Mouse (Mus musculus) kidney, adult 9 months (tissue): ENCODE results near the gene Gm20388.
"Not testable (repeated sequence)": the region's sequence is repeated elsewhere in the genome, so short reads cannot be mapped to it uniquely, and the experiment has no call there.

Source experiments
- DNase-seq: peaks from one replicate; pipeline ENCODE4 v3.0.0; 2022

Gm20388 gene

GRCm38 (mm10) chr8:123482627-123483026 lies 3572.0 kb downstream of the Gm20388 start:
- no peak for DNase-seq

- no peak for DNase-seq
Measured at GRCm38 (mm10) chr8:123491280-123492075, 3580.8 kb downstream of the Gm20388 start.

- DNase-seq = no peak
Measured at GRCm38 (mm10) chr8:123492898-123493297, 3582.3 kb downstream of the Gm20388 start.

GRCm38 (mm10) chr8:123497699-123498098 lies 3587.1 kb downstream of the Gm20388 start:
- DNase-seq = no peak

GRCm38 (mm10) chr8:123498963-123499362 lies 3588.3 kb downstream of the Gm20388 start:
- no peak for DNase-seq

GRCm38 (mm10) chr8:123499556-123499955 lies 3588.9 kb downstream of the Gm20388 start:
- DNase-seq = no peak

GRCm38 (mm10) chr8:123502192-123502591 lies 3591.6 kb downstream of the Gm20388 start:
- DNase-seq = no peak

GRCm38 (mm10) chr8:123503801-123504467 lies 3593.3 kb downstream of the Gm20388 start:
- no peak for DNase-seq

- no peak for DNase-seq
Measured at GRCm38 (mm10) chr8:123504591-123505195, 3594.1 kb downstream of the Gm20388 start.

GRCm38 (mm10) chr8:123505267-123505666 lies 3594.6 kb downstream of the Gm20388 start:
- DNase-seq = no peak

- DNase-seq = no peak
Measured at GRCm38 (mm10) chr8:123505695-123506094, 3595.1 kb downstream of the Gm20388 start.

- no peak for DNase-seq
Measured at GRCm38 (mm10) chr8:123507153-123507552, 3596.5 kb downstream of the Gm20388 start.

GRCm38 (mm10) chr8:123510819-123511218 lies 3600.2 kb downstream of the Gm20388 start:
- DNase-seq = no peak

GRCm38 (mm10) chr8:123514136-123514535 lies 3603.5 kb downstream of the Gm20388 start:
- no peak for DNase-seq

- DNase-seq = no peak
Measured at GRCm38 (mm10) chr8:123514781-123515539, 3604.3 kb downstream of the Gm20388 start, which contains the start of gene Dbndd1. Gene Dbndd1 (minus strand): TSS chr8:123515463.

GRCm38 (mm10) chr8:123515540-123515897 lies 3604.9 kb downstream of the Gm20388 start:
- DNase-seq = no peak

- DNase-seq = no peak
Measured at GRCm38 (mm10) chr8:123516596-123516995, 3606.0 kb downstream of the Gm20388 start.

- DNase-seq = no peak
Measured at GRCm38 (mm10) chr8:123518172-123518571, 3607.5 kb downstream of the Gm20388 start.

- DNase-seq = peak; percentile 94
Measured at GRCm38 (mm10) chr8:123518667-123519066, 3608.0 kb downstream of the Gm20388 start, which contains the start of gene Gas8. Gene Gas8 (plus strand): TSS chr8:123518834.

GRCm38 (mm10) chr8:123520048-123520447 lies 3609.4 kb downstream of the Gm20388 start:
- not testable (repeated sequence) for DNase-seq

- no peak for DNase-seq
Measured at GRCm38 (mm10) chr8:123527720-123528489, 3617.3 kb downstream of the Gm20388 start.
